Mouse (Mus musculus): Measurements from ENCODE around the gene Mylip. TPM values are rescaled to one million over a fixed set of nuclear protein-coding genes. Genes with fewer than 3 reads are reported as not detected.

The Mylip gene
- 35.2 and 36.1 TPM in 2 replicates for polyA plus RNA-seq (2015; fragmentation: Nextera tagmentation; extraction: Ambion mirVana)

DNA sequence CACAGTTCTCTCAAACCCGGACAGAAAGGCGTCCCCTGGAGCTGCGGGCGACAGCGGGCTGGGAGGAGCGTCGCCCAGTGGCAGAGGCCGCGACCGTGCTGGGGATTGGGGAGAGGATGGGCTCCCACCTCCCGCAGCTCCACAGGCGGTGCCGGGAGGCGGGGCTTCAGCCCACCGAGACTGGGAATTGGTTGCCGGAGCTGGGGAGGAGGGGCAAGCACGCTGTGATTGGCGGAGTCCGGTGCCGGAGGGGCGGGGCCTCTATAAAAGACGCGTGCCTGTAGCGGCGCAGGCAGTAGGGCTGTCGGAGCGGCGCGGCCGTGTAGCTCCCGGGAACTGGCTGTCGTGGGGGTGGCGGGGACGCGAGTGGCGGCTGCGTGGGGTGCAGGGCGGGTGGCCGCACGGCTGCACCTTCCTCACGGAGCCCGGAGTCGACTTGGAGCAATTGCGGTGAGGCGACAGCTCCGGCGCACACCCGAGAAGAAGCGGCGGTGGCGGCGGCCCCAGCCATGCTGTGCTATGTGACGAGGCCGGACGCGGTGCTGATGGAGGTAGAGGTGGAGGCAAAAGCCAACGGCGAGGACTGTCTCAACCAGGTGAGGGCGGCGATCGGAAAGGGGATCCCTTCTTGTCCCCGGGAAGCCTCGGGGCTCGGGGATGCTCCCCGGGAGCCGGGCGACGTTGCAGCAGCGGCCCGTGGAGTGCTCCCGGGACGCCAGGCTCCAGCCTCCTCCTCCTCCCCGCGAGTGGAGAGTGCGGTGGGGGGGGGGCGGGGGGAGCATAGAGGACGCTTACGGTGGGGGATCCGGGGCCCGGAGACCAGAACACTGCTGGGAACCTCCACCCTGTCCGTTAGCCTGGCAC, at the start of gene Mylip:
TSS of gene Mylip (plus strand) at position 295 of the 864 bp plus-strand sequence.
- peak within 1 kb of the TSS; percentile 90 for H3K4me3 ChIP-seq (replicated peaks)
- H3K27ac ChIP-seq (replicated peaks) = peak within 1 kb of the TSS; percentile 90
- under 1% methylated on average over 74 of the region's 81 CpGs for WGBS
- peak within 1 kb of the TSS; percentile 87 for H3K9ac ChIP-seq
- H3K9me3 ChIP-seq (replicated peaks) = no peaks in the 10 kb centered on the region
- H3K4me1 ChIP-seq = peaks cover 34% of the 10 kb centered on the region
- peak within 1 kb of the TSS; percentile 76 for H3K4me2 ChIP-seq (replicated peaks)
- no peaks in the 10 kb centered on the region; the same call in 1 of the 2 replicates for H3K36me3 ChIP-seq
- H3K27me3 ChIP-seq = no peaks in the 10 kb centered on the region
- peak; percentile 95 for ATAC-seq (ENCODE audit: insufficient number of reproducible peaks, low FRiP score, low TSS enrichment, low read depth)

DNA sequence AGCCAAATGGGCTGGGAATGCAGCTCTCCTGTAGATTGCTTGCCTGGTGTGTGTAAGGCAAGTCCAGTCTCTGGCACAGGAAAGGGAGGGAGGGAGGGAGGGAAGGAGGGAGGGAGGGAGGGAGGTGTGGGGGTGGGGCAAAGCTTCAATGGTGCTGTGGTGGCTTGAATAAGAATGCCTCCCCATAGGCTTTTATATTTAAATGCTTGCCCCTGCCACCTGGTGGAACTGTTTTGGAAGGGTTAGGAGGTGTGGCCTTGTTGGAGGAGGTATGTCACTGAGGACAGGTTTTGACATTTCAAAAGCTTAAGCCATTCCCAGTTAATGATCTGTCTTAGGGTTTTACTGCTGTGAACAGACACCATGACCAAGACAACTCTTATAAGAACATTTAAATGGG, 47.6 kb upstream of the Mylip start:
- H3K27me3 ChIP-seq = no peaks in the 10 kb centered on the region
- no peaks in the 10 kb centered on the region for H3K36me3 ChIP-seq
- H3K4me3 ChIP-seq (replicated peaks) = no peak overlapping the region
- no peak for ATAC-seq (ENCODE audit: insufficient number of reproducible peaks, low FRiP score, low TSS enrichment, low read depth)
- H3K4me1 ChIP-seq = peaks cover 14% of the 10 kb centered on the region
- H3K9ac ChIP-seq = no peak overlapping the region
- H3K4me2 ChIP-seq (replicated peaks) = no peak overlapping the region
- H3K9me3 ChIP-seq (replicated peaks) = no peaks in the 10 kb centered on the region
- H3K27ac ChIP-seq (replicated peaks) = no peak overlapping the region

DNA sequence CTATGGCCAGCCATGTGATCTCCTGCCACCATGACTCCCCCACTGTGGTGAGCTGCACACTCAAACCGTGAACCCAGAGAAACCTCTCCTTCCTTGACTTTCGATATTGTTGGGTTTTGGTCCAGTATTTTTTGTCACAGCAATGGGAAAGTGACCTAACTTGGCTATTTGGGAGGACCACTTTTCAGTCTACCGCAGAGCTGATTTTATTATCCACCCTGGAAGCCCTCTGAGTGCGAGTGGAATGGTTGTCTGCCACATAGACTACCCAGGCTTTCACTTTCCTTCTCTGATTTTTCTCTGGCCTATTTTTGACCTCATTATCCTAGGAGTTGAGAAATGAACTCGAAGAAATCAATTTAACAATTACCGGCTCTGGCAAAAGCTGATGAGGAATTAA, 46.0 kb upstream of the Mylip start:
- no peak overlapping the region for H3K4me2 ChIP-seq (replicated peaks)
- ATAC-seq (ENCODE audit: insufficient number of reproducible peaks, low FRiP score, low TSS enrichment, low read depth) = no peak
- H3K27ac ChIP-seq (replicated peaks) = no peak overlapping the region
- H3K36me3 ChIP-seq = no peaks in the 10 kb centered on the region
- H3K4me1 ChIP-seq = peaks cover 14% of the 10 kb centered on the region
- H3K9ac ChIP-seq = no peak overlapping the region
- no peak overlapping the region for H3K4me3 ChIP-seq (replicated peaks)
- WGBS = 66% methylated on average over 6 of the region's 6 CpGs
- H3K9me3 ChIP-seq (replicated peaks) = no peaks in the 10 kb centered on the region
- no peaks in the 10 kb centered on the region for H3K27me3 ChIP-seq

DNA sequence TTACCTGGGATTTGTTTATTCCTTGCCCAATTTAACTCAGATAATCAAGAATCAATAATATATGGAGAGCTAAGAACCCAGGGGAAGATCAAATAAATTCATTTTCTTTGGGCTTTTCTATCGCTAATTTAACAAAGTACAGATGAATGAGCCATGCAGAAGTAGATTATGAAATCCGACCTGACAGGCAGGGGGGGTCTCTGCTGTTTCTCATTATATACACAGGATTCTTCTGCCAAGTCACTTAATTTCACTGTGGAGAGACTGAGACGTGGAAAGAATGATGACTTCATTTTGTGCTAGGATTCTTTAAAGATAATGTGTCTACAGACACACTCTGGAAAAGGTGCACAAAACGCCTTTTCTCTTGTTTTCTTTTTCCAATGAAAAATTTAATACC, 45.6 kb upstream of the Mylip start:
- Histone ChIP-seq H3K4me3 (replicated peaks) (no peak overlapping the region), H3K36me3 (no peaks in the 10 kb centered on the region), H3K27me3 (no peaks in the 10 kb centered on the region), H3K4me2 (replicated peaks) (no peak overlapping the region), H3K9ac (no peak overlapping the region), H3K27ac (replicated peaks) (no peak overlapping the region), H3K4me1 (peaks cover 14% of the 10 kb centered on the region), H3K9me3 (replicated peaks) (no peaks in the 10 kb centered on the region)
- no peak for ATAC-seq (ENCODE audit: insufficient number of reproducible peaks, low FRiP score, low TSS enrichment, low read depth)
- 34% methylated on average over 4 of the region's 4 CpGs for WGBS

DNA sequence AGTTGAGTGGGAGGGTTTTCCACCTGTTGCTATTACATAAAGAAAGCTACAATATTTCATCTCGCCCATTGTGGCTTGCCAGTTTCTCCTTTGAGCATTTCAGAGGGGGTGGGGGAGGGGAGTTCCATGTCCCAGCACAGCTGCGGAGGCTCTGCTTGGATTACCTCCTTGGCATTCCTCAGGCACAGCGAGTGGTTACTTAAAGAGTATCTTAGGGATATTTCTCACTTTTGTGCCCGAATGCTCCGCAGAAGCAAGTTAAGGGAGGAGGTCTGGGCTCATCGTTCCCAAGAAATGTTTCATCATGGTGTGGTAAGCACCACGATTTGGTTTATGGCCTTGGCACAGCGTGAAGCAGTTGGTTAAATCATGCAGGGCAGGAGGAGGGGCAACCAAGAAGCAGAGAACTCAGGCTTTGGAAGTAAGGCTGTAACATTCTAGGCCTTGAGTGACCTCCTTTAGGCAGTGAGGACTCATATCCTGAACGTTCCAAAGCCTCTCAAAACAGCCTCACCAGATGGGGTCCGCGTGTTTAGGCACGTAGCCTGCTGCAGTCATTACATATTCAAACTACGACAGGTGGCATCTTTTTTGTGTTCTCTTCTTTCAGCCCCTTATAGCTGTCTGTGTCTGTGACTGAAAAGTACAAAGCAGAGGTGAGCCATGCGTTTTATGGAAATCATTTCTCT, 43.9 kb upstream of the Mylip start:
- Histone ChIP-seq H3K9ac (no peak overlapping the region), H3K4me3 (replicated peaks) (no peak overlapping the region), H3K4me1 (peaks cover 14% of the 10 kb centered on the region), H3K27ac (replicated peaks) (peak overlapping the region; percentile 52), H3K36me3 (no peaks in the 10 kb centered on the region), H3K4me2 (replicated peaks) (0 out of 2 replicates have a peak overlapping the region, but pooled peaks have one; percentile 10), H3K9me3 (replicated peaks) (no peaks in the 10 kb centered on the region), H3K27me3 (no peaks in the 10 kb centered on the region)
- ATAC-seq (ENCODE audit: insufficient number of reproducible peaks, low FRiP score, low TSS enrichment, low read depth) = peak; percentile 57; the same call in 1 of the 2 replicates
- 14% methylated on average over 14 of the region's 14 CpGs for WGBS

DNA sequence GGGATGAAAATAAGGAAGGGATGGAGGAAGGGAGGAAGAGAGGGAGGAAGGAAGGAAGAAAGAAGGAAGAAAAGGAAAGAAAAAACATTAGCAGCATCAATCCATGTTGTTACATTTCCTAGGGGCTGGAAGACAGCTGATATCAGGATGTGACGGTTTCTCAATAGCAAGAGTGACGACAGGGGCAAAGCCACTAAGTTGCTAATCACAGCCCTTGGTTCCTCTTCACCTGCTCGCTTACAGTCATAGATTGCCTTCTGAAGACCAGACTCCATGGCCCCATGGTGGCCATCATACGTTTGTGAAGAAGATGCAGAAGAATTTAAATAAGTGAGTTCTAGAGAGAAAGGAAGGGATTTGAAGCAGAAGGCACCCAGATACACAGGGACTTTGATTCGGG, 38.1 kb upstream of the Mylip start:
- Histone ChIP-seq H3K4me1 (no peaks in the 10 kb centered on the region), H3K36me3 (no peaks in the 10 kb centered on the region), H3K4me2 (replicated peaks) (no peak overlapping the region), H3K27ac (replicated peaks) (no peak overlapping the region), H3K27me3 (no peaks in the 10 kb centered on the region), H3K9me3 (replicated peaks) (no peaks in the 10 kb centered on the region), H3K9ac (no peak overlapping the region), H3K4me3 (replicated peaks) (no peak overlapping the region)
- WGBS = 74% methylated on average over 5 of the region's 5 CpGs
- ATAC-seq (ENCODE audit: insufficient number of reproducible peaks, low FRiP score, low TSS enrichment, low read depth) = no peak

DNA sequence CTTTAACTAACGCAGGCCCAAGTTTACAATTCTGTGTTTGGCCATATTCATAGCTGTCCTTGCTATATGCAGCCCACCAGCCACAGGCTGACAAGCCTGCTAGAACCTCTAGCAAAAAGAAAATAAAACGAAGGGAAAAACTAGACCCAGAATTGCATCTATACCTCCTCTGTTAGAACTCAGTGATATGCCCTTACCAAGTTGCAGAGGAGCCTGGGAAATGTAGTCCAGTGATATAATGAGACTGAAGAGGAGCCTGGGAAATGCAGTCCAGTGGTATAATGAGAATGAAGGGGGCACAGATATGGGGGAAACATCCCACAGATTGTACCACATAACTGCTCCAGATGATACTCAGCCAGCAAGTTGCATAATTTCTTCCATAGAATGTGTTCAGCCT, 34.7 kb upstream of the Mylip start:
- H3K4me2 ChIP-seq (replicated peaks) = no peak overlapping the region
- WGBS = 79% methylated on average over 2 of the region's 2 CpGs
- H3K4me3 ChIP-seq (replicated peaks) = no peak overlapping the region
- H3K9ac ChIP-seq = no peak overlapping the region
- ATAC-seq (ENCODE audit: insufficient number of reproducible peaks, low FRiP score, low TSS enrichment, low read depth) = no peak
- no peaks in the 10 kb centered on the region for H3K36me3 ChIP-seq
- no peaks in the 10 kb centered on the region for H3K9me3 ChIP-seq (replicated peaks)
- H3K27ac ChIP-seq (replicated peaks) = no peak overlapping the region
- no peaks in the 10 kb centered on the region for H3K27me3 ChIP-seq
- no peaks in the 10 kb centered on the region for H3K4me1 ChIP-seq

DNA sequence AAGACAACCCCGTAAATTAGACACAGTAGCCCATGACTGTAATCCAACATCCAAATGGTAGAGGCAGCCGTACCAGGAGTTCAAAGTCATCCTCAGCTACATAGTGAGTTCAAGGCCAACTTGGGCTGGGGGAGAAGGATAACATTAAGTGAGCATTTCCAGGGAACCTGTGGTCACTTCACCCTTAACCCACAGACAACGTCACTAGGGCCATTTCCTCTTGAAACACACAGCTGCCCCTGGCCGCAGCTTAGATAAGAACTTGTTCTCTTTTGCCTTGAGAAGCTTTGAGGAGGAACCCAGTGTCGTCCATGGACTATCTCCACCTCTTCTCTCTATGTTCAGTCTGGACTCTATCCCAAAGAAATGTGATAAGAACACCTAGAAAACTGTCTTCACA, 31.3 kb upstream of the Mylip start:
- H3K4me2 ChIP-seq (replicated peaks) = no peak overlapping the region
- H3K9me3 ChIP-seq (replicated peaks) = no peaks in the 10 kb centered on the region
- H3K36me3 ChIP-seq = no peaks in the 10 kb centered on the region
- no peak overlapping the region for H3K27ac ChIP-seq (replicated peaks)
- ATAC-seq (ENCODE audit: insufficient number of reproducible peaks, low FRiP score, low TSS enrichment, low read depth) = no peak
- H3K4me1 ChIP-seq = no peaks in the 10 kb centered on the region
- no peaks in the 10 kb centered on the region for H3K27me3 ChIP-seq
- 87% methylated on average over 5 of the region's 5 CpGs for WGBS
- H3K4me3 ChIP-seq (replicated peaks) = no peak overlapping the region
- no peak overlapping the region for H3K9ac ChIP-seq

DNA sequence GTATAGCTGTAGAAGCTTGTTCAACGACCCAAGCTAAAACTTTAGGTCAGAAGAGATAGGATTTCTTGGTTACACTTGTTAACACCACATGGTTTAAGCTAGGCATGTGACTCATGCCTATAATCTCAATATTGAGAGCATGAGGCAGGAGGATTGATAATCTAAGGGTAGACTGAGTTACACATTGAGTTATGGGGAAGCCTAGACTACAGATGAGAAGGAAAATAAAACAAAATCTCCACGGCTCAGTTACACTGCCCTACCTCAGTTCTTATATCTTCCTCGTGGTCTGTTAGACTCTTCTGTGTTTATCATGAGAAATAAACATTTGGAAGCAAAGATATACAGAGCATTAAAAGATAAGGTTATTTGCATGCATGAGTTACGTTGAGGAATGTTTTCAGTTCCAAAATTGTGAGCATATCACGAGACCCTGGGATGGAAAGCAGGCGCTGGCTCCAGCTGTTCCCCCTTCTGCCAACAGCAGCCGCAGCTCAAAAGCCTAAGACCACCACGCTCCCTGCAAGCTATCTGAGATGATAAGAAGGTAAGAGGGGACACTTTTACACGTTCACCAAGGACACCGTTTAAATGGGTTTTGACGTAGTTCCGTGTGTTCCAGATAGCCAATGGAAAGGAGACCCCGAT, 30.7 kb upstream of the Mylip start:
- no peak for ATAC-seq (ENCODE audit: insufficient number of reproducible peaks, low FRiP score, low TSS enrichment, low read depth)
- Histone ChIP-seq H3K4me3 (replicated peaks) (no peak overlapping the region), H3K9me3 (replicated peaks) (no peaks in the 10 kb centered on the region), H3K27me3 (no peaks in the 10 kb centered on the region), H3K36me3 (no peaks in the 10 kb centered on the region), H3K27ac (replicated peaks) (no peak overlapping the region), H3K9ac (no peak overlapping the region), H3K4me1 (no peaks in the 10 kb centered on the region), H3K4me2 (replicated peaks) (no peak overlapping the region)
- WGBS = 72% methylated on average over 13 of the region's 13 CpGs

DNA sequence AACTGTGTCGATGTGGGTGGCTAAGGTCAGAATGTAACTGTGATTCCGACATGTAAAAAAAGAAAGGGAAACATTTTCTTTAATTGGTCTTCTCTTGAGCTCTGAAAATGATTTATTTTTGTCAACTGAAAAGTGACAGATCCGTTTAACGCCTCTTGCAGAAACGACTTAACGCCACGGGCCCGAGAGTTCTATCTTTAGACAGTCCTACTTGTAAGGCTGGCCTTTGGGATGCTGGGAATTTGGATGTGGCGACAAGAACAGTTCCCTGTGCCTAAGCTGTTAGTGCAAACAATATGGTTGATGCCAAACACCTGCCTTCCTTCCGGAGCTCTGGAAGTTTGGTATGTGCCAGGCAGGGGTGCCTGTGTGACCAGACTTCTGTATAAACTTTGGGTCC, 23.8 kb upstream of the Mylip start:
- no peak overlapping the region for H3K4me2 ChIP-seq (replicated peaks)
- no peak overlapping the region for H3K9ac ChIP-seq
- no peak overlapping the region for H3K27ac ChIP-seq (replicated peaks)
- no peaks in the 10 kb centered on the region for H3K27me3 ChIP-seq
- H3K9me3 ChIP-seq (replicated peaks) = no peaks in the 10 kb centered on the region
- 83% methylated on average over 10 of the region's 10 CpGs for WGBS
- no peaks in the 10 kb centered on the region for H3K36me3 ChIP-seq
- no peaks in the 10 kb centered on the region for H3K4me1 ChIP-seq
- ATAC-seq (ENCODE audit: insufficient number of reproducible peaks, low FRiP score, low TSS enrichment, low read depth) = no peak
- H3K4me3 ChIP-seq (replicated peaks) = no peak overlapping the region

DNA sequence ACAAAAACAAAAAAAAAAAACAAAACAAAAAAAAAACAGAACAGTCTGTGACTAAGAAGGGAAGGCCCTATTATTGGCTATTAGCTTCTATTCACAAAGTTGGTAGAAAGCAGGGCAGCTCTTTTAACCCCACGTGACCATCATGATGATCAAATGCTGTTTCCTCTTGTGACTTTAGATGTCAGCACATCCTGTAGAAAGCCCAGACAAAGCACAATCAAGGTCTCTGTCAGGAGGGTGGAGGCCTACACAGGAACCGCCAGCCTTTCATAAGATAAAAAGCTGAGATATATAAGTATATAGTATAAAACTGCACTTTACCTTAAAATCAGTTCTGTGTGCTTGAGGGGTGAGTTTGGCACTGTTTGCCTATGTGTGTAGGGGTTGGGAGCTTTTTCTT, 17.9 kb upstream of the Mylip start:
- H3K4me2 ChIP-seq (replicated peaks) = no peak overlapping the region
- no peak for ATAC-seq (ENCODE audit: insufficient number of reproducible peaks, low FRiP score, low TSS enrichment, low read depth)
- 60% methylated on average over 2 of the region's 2 CpGs for whole genome bisulfite sequencing
- no peaks in the 10 kb centered on the region for H3K9me3 ChIP-seq (replicated peaks)
- no peak overlapping the region for H3K27ac ChIP-seq (replicated peaks)
- H3K36me3 ChIP-seq = no peaks in the 10 kb centered on the region
- H3K4me1 ChIP-seq = 0 out of 2 replicates have a peak, but pooled peaks cover 7% of the 10 kb centered on the region
- no peak overlapping the region for H3K4me3 ChIP-seq (replicated peaks)
- H3K9ac ChIP-seq = no peak overlapping the region
- no peaks in the 10 kb centered on the region for H3K27me3 ChIP-seq
